ENCODE assay signal across 8 mouse cellular contexts in the genomic region with DNA sequence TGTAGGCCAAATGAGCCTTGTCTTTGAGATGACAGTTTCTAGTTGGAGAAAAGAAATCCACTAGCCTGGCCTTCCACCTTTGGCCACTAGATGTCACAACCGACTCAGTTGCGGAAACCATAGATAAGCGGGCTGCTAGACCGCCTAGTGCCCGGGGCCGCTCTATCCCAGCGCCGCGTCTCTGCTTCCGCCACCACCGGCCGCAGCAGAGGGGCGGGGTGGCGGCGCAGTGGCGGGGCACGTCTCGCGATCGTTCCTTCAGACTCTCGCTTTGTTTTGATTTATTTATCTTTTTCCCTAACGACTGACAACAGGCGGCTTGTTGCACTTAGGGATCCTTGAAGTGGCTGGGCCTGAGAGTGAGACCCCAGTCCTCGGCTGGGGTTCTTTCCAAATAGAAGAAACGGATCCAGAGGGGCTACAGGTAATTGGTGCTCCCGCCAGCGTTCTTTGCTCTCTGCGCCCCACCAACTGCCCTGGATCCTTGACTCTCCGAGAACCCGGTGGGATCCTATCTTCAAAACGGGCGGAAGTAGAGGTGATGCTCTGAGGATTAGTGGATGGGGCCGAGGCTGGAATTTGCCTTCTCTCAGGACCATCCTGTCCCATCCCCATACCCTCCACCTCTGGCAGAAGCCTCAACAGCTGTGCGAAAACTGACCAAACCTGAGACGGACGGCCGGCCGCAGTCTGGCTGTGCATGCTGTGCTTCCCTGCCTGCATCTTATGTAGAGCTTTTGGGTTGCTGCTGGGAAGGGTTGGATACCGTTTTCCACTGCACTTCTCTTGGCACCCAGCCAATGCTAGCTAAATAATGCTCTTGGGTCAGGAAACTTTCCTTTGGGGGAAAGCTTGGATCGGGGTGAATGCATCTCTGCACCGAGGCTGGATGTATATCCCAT. TPM values are rescaled to one million over a fixed set of nuclear protein-coding genes. Genes with fewer than 3 reads are reported as not detected.
DNase-seq lines count a peak whose midpoint lies in the region; ATAC-seq lines count a peak whose summit lies in the region.

No protein-coding gene starts in this region.

- H3K9me3 ChIP-seq in heart, embryonic 14.5 days (ENCODE audit: control insufficient read depth, low read length) = no peaks in the 10 kb centered on the region
- H3K9me3 ChIP-seq in liver, embryonic 13.5 days (replicated peaks) = no peaks in the 10 kb centered on the region
- no peaks in the 10 kb centered on the region for H3K9me3 ChIP-seq in stomach, embryonic 16.5 days (replicated peaks; ENCODE audit: control insufficient read depth, low read length)

- peaks cover 0 to 7% of the 10 kb centered on the region in 2 experiments; a peak in 3 of 4 replicates for H3K4me1 ChIP-seq in heart, embryonic 14.5 days (ENCODE audit: control insufficient read depth in 2 of 2, insufficient read depth in 2 of 2, low read length in 2 of 2)
- H3K4me1 ChIP-seq in liver, embryonic 13.5 days (replicated peaks) = peaks cover 26% of the 10 kb centered on the region
- peaks cover 2% of the 10 kb centered on the region; the same call in 1 of the 2 replicates for H3K4me1 ChIP-seq in stomach, embryonic 16.5 days (ENCODE audit: control insufficient read depth, insufficient read depth, low read length)

- peak overlapping the region; percentile 82 to 86 for H3K27ac ChIP-seq in heart, embryonic 14.5 days (replicated peaks in 1 of 2; ENCODE audit: control insufficient read depth in 1 of 2, insufficient read depth in 1 of 2, low read depth in 2 of 2, low read length in 2 of 2)
- H3K27ac ChIP-seq in liver, embryonic 13.5 days = peak overlapping the region; percentile 76
- peak overlapping the region; percentile 78 for H3K27ac ChIP-seq in stomach, embryonic 16.5 days (ENCODE audit: low read length)

- peak overlapping the region; percentile 65 to 91 for H3K4me3 ChIP-seq in heart, embryonic 14.5 days (ENCODE audit: control insufficient read depth in 1 of 2, insufficient read depth in 1 of 2, low read depth in 1 of 2, low read length in 2 of 2)
- peak overlapping the region; percentile 81 for H3K4me3 ChIP-seq in liver, embryonic 13.5 days (replicated peaks)
- H3K4me3 ChIP-seq in stomach, embryonic 16.5 days (replicated peaks; ENCODE audit: low read length) = peak overlapping the region; percentile 69

- peak; percentile 92 for DNase-seq in c-Kit-negative CD71-positive TER-119-positive erythroid progenitor cells, embryonic 14.5 days (ENCODE audit: low read depth, low spot score)
- DNase-seq in fibroblast of lung, adult 2 months (ENCODE audit: low read depth) = peak; percentile 91
- DNase-seq in kidney, postnatal 14 days = peak; percentile 97
- DNase-seq in liver, embryonic 13.5 days = peak; percentile 90
- peak; percentile 92 for DNase-seq in neural tube, embryonic 10.5 days (ENCODE audit: extremely low spot score, low spot score)

- peak overlapping the region; percentile 90 for H3K4me2 ChIP-seq in heart, embryonic 14.5 days (ENCODE audit: low read length)
- peak overlapping the region; percentile 83 for H3K4me2 ChIP-seq in liver, embryonic 13.5 days
- H3K4me2 ChIP-seq in stomach, embryonic 16.5 days (ENCODE audit: low read depth, low read length) = peak overlapping the region; percentile 86

- WGBS in heart, embryonic 14.5 days = under 1% methylated on average over 41 of the region's 41 CpGs
- WGBS in liver, embryonic 13.5 days (ENCODE audit: insufficient replicate concordance) = under 1% methylated on average over 41 of the region's 41 CpGs
- WGBS in stomach, embryonic 16.5 days = under 1% methylated on average over 41 of the region's 41 CpGs

- ATAC-seq in CD4-positive, CD25-positive, alpha-beta regulatory T cell, adult 4 months = peak; percentile 97
- peak; percentile 99 for ATAC-seq in heart, embryonic 14.5 days (ENCODE audit: insufficient number of reproducible peaks, insufficient read depth, low FRiP score, low read depth)
- peak; percentile 99 for ATAC-seq in liver, embryonic 13.5 days (ENCODE audit: low read depth)
- ATAC-seq in stomach, embryonic 16.5 days (ENCODE audit: insufficient read depth, low FRiP score) = peak; percentile 99

- H3K27me3 ChIP-seq in heart, embryonic 14.5 days (ENCODE audit: control insufficient read depth, insufficient read depth, low read length) = no peaks in the 10 kb centered on the region
- H3K27me3 ChIP-seq in liver, embryonic 13.5 days = no peaks in the 10 kb centered on the region
- no peaks in the 10 kb centered on the region for H3K27me3 ChIP-seq in stomach, embryonic 16.5 days (ENCODE audit: control insufficient read depth, insufficient read depth, low read length)

- peaks cover 15% of the 10 kb centered on the region for H3K36me3 ChIP-seq in heart, embryonic 14.5 days (ENCODE audit: control insufficient read depth, insufficient read depth, low read length)
- H3K36me3 ChIP-seq in liver, embryonic 13.5 days = peaks cover 6% of the 10 kb centered on the region; the same call in 1 of the 2 replicates
- no peaks in the 10 kb centered on the region for H3K36me3 ChIP-seq in stomach, embryonic 16.5 days (ENCODE audit: control insufficient read depth, insufficient read depth, low read length)

- peak overlapping the region; percentile 94 for H3K9ac ChIP-seq in heart, embryonic 14.5 days (ENCODE audit: low read length)
- peak overlapping the region; percentile 79 for H3K9ac ChIP-seq in liver, embryonic 13.5 days
- peak overlapping the region; percentile 85 for H3K9ac ChIP-seq in stomach, embryonic 16.5 days (ENCODE audit: low read length)

RNA-seq across cellular contexts. Expression of a gene that starts 5.3 kb away (rescaled TPM):
- polyA plus RNA-seq in CD4-positive, CD25-positive, alpha-beta regulatory T cell, adult 4 months (2017; shearing (Covaris generic)) = 10 to 100 TPM; 55.1 to 73.7 TPM
- 67.7 and 73.8 TPM in 2 replicates for polyA plus RNA-seq in heart, embryonic 14.5 days (2014; fragmentation: Nextera tagmentation; extraction: Ambion mirVana)
- 21.7 and 22.4 TPM in 2 replicates for polyA plus RNA-seq in liver, embryonic 13.5 days (2015; fragmentation: Nextera tagmentation; extraction: Ambion mirVana)
- polyA plus RNA-seq in stomach, embryonic 16.5 days (2015; fragmentation: Nextera tagmentation; extraction: Ambion mirVana) = 76.3 and 77.3 TPM in 2 replicates

RNA-seq across cellular contexts. Expression of a gene that starts 5.4 kb away (rescaled TPM):
- 10 to 100 TPM; 68.0 to 77.9 TPM for polyA plus RNA-seq in CD4-positive, CD25-positive, alpha-beta regulatory T cell, adult 4 months (2017; shearing (Covaris generic))
- 126 and 131 TPM in 2 replicates for polyA plus RNA-seq in heart, embryonic 14.5 days (2014; fragmentation: Nextera tagmentation; extraction: Ambion mirVana)
- polyA plus RNA-seq in liver, embryonic 13.5 days (2015; fragmentation: Nextera tagmentation; extraction: Ambion mirVana) = 87.3 and 113 TPM in 2 replicates
- polyA plus RNA-seq in stomach, embryonic 16.5 days (2015; fragmentation: Nextera tagmentation; extraction: Ambion mirVana) = 212 and 218 TPM in 2 replicates

RNA-seq across cellular contexts. Expression of a gene that starts 26.1 kb away (rescaled TPM):
- polyA plus RNA-seq in CD4-positive, CD25-positive, alpha-beta regulatory T cell, adult 4 months (2017; shearing (Covaris generic)) = not detected
- polyA plus RNA-seq in heart, embryonic 14.5 days (2014; fragmentation: Nextera tagmentation; extraction: Ambion mirVana) = 1.3 and 1.9 TPM in 2 replicates
- polyA plus RNA-seq in liver, embryonic 13.5 days (2015; fragmentation: Nextera tagmentation; extraction: Ambion mirVana) = 1.3 TPM in 2 replicates
- 3.6 and 4.5 TPM in 2 replicates for polyA plus RNA-seq in stomach, embryonic 16.5 days (2015; fragmentation: Nextera tagmentation; extraction: Ambion mirVana)

RNA-seq across cellular contexts. Expression of a gene that starts 29.9 kb away (rescaled TPM):
- not detected for polyA plus RNA-seq in CD4-positive, CD25-positive, alpha-beta regulatory T cell, adult 4 months (2017; shearing (Covaris generic))
- 1.3 TPM in 1 of 2 replicates, not detected in the other for polyA plus RNA-seq in heart, embryonic 14.5 days (2014; fragmentation: Nextera tagmentation; extraction: Ambion mirVana)
- polyA plus RNA-seq in liver, embryonic 13.5 days (2015; fragmentation: Nextera tagmentation; extraction: Ambion mirVana) = 31.8 and 33.9 TPM in 2 replicates
- polyA plus RNA-seq in stomach, embryonic 16.5 days (2015; fragmentation: Nextera tagmentation; extraction: Ambion mirVana) = 8.3 and 8.5 TPM in 2 replicates

RNA-seq across cellular contexts. Expression of a gene that starts 38.0 kb away (rescaled TPM):
- under 1 TPM in 1 of 2 experiments, not detected in 1; 0.32 TPM for polyA plus RNA-seq in CD4-positive, CD25-positive, alpha-beta regulatory T cell, adult 4 months (2017; shearing (Covaris generic))
- polyA plus RNA-seq in heart, embryonic 14.5 days (2014; fragmentation: Nextera tagmentation; extraction: Ambion mirVana) = 23.2 and 25.4 TPM in 2 replicates
- 2.1 and 3.2 TPM in 2 replicates for polyA plus RNA-seq in liver, embryonic 13.5 days (2015; fragmentation: Nextera tagmentation; extraction: Ambion mirVana)
- polyA plus RNA-seq in stomach, embryonic 16.5 days (2015; fragmentation: Nextera tagmentation; extraction: Ambion mirVana) = 22.4 and 24.5 TPM in 2 replicates

Comparison
In these comparisons a context has a peak if more than half of its experiments do, and no peak if none do; other contexts are left out.
1. Peak in every context shown above with its lines: DNase-seq, ATAC-seq, H3K4me3 ChIP-seq and H3K27ac ChIP-seq.